Mouse (Mus musculus) kidney, postnatal 4 days (tissue): ENCODE measurements at regions not wholly inside any gene's neighbourhood (a gene's known extent, or its start where the extent isn't known, plus 50 kb on each side); places are given as distances from the start of the nearest gene placed in this dataset.
"Not testable (repeated sequence)": the region's sequence is repeated elsewhere in the genome, so short reads cannot be mapped to it uniquely, and the experiment has no call there.

ENCODE experiments used
- DNase-seq, 2 experiments: peaks; one replicate each; pipeline ENCODE4 v3.0.0; 2021; ENCODE audit warnings: mixed read lengths in 2 of 2

DNA sequence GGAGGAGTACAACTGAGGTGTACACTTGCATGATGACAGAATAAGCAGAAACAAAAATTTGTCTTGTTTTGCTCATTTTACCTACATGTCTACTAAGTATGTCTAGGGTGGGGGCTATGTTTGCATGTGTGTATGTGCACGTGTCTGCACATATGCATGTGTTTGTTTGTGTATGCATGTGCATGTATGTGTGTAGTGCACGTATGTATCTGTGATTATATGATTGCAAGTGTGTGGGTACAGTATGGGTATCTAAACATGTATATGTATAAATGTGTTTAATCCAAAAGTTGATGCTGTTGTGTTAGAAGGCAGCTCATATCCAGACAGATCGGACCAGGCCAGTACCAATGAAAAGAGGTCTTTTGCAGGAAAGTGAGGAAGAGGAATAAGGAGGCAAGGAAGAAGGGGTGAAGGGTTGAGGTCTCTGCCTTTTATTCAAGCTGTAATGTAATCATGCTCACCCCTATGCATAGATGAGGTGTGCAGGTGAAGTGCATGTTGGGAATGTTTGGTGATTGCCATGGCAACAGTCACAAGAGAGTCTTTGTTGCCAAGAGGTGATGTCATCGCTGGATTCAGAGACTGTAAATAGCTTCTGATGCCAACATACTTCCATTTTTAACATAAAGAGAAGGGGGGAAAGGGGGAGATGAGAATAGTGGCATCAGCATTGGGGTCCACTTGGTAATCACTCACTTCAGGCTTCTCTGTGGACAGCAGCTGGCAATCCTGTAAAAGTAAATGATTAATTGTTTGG is 1447.7 kb downstream of the Zfp704 start:
- peak in 1 of 2 experiments; percentile 2 for DNase-seq

- DNase-seq = no peak
Measured at GRCm38 (mm10) chr3:8143016-8143415, 1466.9 kb downstream of the Zfp704 start.

- no peak for DNase-seq
Measured at GRCm38 (mm10) chr3:8142190-8142589, 1467.7 kb downstream of the Zfp704 start.

DNA sequence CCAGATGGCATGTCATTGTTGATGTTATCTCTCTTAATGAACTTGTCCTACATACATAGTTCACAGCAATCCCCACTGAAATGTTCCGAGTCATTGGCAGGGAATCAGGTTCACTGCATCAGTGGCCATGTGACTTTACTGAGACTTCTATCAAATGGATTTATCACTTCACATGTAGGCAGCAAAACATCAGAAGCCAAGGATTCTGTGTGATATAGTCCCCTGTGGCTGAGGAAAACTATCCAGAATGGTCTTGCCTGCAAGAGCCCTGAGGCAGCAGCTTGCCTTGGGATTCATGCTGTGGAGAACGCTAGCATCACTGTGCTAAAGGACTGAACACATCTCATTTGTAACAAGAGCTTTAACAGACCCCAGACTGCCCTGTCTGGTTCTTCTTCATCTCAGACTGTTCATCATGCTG is 1468.2 kb downstream of the Zfp704 start:
- DNase-seq = no peak

DNA sequence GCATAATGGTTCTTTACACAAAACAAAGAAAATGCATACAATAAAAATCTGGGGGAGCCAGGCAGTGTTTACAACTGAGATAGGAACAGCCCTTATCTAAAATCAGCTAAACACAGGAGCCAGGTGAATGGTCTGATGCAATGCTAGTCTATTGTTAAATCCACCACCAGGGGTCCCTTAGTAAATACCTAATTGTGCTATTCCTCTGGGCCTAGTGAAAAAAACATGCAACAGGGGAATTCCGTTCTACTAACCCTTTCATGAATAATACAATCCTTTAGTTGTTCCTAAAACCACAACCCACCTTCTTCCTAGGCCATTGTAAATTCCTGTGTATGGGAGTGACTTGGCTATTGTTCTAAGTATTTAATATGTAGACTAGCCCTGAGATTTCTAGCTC is 1486.2 kb downstream of the Zfp704 start:
- DNase-seq = not testable (repeated sequence)

DNA sequence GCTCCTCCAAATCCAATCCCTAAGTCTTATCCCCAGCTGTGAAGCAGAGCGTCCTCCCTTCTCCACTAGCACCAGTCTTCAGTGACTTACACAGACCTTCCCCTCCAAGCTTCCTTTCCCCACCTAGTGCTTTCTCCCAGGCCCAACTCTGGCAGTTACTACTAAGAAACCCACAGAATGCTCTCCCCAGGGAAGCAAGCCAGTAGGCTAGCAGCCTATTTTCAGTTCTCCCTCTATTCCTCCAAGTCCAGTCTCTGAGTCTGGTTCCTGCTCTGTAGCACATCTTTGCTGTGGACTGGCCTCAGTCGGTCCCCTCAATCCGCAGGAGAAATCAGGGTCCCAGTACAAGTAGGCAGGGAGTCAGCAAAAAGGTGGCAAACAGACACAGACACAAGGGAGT is 1486.7 kb downstream of the Zfp704 start:
- DNase-seq = no peak

DNA sequence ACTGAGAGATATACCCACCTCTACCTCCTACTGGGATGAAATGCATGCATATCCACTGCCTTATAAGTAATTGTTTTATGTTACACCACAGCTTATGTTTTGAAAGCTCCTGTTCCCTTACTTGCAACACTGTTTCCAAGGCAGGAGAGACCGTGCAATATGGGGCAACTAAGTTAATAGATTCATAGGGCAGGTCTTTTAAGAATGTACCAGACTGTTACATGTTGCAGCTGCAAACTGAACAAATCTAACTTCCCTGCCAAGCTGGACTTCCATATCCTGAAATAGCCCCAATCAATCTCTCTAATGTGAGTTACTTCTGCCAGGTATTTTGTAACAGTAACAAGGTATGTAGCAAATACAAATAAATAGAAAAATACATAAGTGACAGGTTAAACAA is 1478.0 kb upstream of the 1700008P02Rik start:
- no peak for DNase-seq

DNA sequence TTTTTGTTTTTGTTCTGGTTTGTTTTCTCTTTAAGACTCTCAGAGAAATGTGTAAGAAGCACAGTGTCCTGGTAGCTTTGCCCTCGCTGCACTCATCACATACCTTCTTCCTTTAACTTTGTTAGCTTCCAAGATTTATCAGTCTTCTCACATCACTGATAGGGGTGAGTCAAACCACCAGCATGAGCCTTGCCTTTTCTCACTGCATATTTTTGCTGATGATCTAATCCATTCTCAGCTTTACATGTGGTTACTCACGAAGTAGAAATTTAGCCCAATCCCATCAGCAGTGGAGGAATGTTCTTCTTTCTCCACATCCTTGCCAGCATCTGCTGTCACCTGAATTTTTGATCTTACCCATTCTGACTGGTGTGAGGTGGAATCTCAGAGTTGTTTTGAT is 1464.5 kb upstream of the 1700008P02Rik start:
- no peak for DNase-seq

GRCm38 (mm10) chr3:8053711-8054110 is 1433.5 kb upstream of the 1700008P02Rik start:
- DNase-seq = no peak

- no peak for DNase-seq
Measured at GRCm38 (mm10) chr3:8051167-8051566, 1430.9 kb upstream of the 1700008P02Rik start.

GRCm38 (mm10) chr3:8049706-8050105 is 1429.5 kb upstream of the 1700008P02Rik start:
- no peak for DNase-seq

GRCm38 (mm10) chr3:8046348-8046747 is 1426.1 kb upstream of the 1700008P02Rik start:
- DNase-seq = peak; percentile 26 to 40

DNA sequence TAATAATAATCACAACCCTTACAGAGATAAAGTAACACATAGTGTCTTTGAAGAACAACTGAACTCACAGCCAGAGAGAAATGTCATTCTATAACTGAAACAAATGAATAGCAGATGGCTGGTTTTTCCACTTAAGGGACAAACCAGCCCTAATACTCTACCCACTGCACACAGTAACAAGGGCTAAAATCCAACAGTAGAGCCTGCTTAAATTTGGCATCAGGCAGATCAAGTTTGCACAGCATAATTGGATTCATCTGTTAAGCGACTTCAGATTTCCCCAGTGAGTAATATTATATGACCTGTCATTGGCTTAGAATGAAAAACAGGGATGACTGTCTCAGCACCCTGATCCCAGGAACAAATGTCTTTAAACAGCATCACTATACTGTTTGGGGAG is 1416.5 kb upstream of the 1700008P02Rik start:
- DNase-seq = no peak

- DNase-seq = peak; percentile 3 to 22
Measured at GRCm38 (mm10) chr3:8035091-8035729, 1415.0 kb upstream of the 1700008P02Rik start.

- DNase-seq = no peak
Measured at GRCm38 (mm10) chr3:8026325-8027017, 1406.2 kb upstream of the 1700008P02Rik start.

- DNase-seq = no peak
Measured at GRCm38 (mm10) chr3:8022654-8023053, 1402.4 kb upstream of the 1700008P02Rik start.

- no peak for DNase-seq
Measured at GRCm38 (mm10) chr3:8017489-8017888, 1397.2 kb upstream of the 1700008P02Rik start.

- no peak for DNase-seq
Measured at GRCm38 (mm10) chr3:8016945-8017344, 1396.7 kb upstream of the 1700008P02Rik start.

- DNase-seq = no peak
Measured at GRCm38 (mm10) chr3:8009966-8010365, 1389.7 kb upstream of the 1700008P02Rik start.

DNA sequence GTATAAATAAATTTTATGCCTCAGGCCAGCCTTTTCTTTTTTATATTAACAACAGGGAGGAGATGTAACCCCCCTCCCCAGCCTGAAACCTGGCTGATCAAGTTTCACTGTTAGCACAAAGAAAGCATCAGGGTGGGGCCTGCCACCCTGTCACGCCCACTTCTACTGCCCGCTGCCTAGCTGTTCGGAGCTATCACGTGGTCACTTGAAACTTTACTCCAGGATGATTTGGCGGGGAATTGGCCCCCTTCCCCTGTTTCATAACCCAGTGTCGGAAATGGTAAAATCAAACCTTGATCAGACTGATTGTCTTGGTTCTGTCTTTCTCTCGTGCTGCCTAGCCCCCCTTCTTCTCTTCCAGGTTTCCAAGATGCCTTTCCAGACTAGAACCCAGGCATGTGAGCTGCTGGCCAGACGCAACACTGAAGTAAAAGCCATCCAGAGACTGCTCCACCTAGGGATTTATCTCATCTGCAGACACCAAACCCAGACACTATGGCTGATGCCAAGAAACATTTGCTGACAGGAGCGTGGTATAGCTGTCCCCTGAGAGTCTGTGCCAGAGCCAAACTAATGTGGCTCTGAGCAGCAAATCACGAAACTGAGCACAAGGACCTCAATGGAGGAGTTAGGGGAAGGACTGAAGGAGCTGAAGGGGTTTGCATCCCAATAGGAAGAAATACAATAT is 1386.6 kb upstream of the 1700008P02Rik start:
- peak; percentile 45 to 73 for DNase-seq

GRCm38 (mm10) chr3:8006273-8006672 is 1386.0 kb upstream of the 1700008P02Rik start:
- DNase-seq = peak in 1 of 2 experiments; percentile 12

DNA sequence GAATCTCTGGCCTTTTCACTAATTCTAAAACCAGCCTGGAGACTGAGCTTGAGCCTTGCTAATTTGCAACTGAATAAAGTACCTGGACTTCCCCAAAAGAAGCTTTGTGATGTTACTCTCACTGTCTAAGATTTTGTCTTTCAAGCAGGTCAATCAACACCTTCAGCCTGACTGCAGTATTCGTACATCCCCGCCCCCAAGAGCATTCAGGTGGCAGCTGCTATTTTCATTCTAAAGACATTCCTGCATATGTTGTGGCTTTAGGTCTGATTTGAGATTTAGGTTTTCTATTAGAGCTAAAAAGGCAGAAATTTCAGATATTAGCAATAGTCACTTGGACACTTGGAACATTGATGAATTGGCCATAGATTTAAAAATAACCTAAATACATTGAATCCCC is 1385.4 kb upstream of the 1700008P02Rik start:
- not testable (repeated sequence) for DNase-seq

GRCm38 (mm10) chr3:8004271-8004670 is 1384.0 kb upstream of the 1700008P02Rik start:
- DNase-seq = no peak
